Mouse (Mus musculus) CD4-positive helper T cell, adult 2 months (primary cell): Measurements from ENCODE around the gene Kdm2b.
"Not testable (repeated sequence)": the region's sequence is repeated elsewhere in the genome, so short reads cannot be mapped to it uniquely, and the experiment has no call there.

Experiments used
- DNase-seq: peaks from one replicate; pipeline ENCODE4 v3.0.0-alpha.2; 2012; ENCODE audit warnings: low read depth, missing footprints, low spot score

The Kdm2b gene

DNA sequence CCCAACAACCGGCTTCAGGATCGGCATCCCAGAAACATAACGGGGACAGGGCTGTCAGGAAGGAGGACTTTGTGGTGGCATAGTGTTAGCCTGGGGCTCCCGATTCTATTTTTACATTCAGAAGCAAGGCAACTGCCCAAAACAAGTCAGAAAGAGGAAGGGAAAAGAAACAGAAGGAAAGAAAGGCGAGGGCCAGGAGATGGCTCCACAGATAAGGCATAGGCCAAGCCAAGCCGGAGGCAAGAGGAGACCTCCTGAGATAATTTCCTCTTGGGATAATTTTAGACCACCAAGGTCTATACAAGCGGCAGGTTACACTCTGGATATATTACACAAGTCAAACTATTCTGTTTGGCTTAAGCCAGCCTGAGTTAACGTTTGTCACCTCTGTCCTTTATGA, 10.7 kb downstream of the Kdm2b start:
- DNase-seq, result no peak

DNA sequence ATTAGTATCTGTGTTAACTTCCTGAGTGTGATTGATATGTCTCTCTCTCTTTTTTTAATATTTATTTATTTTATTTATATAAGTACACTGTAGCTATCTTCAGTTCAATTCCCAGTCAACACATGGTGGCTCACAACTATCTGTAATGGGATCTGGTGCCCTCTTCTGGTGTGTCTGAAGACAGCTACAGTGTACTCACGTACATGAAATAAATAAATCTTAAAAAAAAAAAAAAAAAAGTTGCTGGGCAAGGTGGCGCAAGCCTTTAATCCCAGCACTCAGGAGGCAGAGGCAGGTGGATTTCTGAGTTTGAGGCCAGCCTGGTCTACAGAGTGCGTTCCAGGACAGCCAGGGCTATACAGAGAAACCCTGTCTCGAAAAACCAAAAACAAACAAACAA, 14.9 kb downstream of the Kdm2b start:
- not testable (repeated sequence) for DNase-seq

DNA sequence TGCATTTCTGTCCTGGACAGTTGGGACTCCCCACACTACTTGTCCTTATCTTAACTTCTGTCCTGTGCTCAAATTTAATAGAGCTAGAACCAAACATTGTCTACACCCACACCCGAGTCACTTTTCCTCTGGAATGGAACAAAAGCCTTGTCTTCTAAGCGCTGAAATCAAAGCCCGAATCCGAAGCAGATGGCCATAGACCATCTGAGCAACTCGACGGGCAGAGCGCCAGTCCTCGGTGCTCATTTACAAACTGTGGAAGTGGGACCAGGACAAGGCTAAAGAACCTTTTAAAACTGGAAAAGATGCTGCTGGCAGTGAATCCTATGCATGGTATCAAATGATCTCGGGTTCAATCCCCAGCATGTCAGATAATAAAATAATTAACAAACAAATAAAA, 17.5 kb downstream of the Kdm2b start:
- DNase-seq, result no peak

DNA sequence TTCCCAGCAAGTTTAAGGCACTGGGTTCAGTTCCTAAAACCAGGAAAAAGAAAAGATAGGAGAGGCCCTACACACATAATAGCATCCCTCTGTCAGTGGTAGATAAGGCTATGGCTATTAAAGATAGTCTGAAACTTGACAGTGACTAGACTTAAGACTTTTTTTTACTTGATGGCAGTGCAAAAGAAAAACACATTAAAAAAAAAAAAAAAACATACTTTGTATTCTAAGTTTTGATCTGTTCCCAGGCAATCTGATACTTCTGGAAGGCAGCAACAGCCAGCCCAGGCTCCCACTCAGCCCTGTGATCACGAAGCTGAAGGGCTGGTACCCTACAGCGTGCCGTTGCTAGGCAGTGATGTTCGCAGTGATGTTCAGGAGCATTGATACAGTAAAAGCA, 18.2 kb downstream of the Kdm2b start:
- DNase-seq, result no peak

DNA sequence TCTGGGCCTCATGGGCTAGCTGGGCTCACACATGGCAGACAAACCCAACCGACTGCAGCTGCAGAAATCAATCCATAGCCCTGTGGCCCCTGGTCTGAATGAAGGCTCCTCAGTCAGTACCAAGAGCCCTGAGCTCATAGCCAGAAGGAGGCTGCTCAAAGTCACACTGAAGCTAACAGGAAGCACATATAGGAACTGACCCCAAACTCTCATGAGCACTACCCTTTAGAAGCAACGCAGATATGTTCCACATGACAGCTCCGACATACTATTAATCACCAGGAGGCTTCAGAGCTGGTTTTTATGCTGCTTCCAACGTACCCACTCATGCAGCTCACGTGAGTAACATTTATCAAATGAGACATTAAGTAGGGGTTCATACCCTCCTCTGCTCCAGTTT, 19.6 kb downstream of the Kdm2b start:
- DNase-seq, result no peak

DNA sequence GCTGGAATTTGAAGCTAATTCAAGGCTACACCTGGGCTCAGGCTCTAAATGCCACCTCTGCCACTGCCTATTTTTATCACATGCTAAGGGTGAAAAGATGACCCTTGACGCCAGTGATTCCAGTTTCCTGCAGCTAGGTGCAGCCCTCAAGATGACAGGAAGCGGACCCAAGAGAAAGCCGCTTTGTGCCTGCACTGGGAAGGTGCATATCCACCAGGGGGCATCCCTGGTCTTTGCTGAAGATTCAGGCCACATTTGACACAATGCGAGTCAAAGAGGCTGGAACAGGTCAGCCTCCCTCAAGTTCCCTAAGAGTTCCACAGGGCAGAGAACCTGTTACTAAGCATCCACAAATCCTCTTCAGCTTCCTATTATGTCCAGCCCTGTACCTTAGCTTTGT, 21.3 kb downstream of the Kdm2b start:
- DNase-seq, result peak; percentile 84

DNA sequence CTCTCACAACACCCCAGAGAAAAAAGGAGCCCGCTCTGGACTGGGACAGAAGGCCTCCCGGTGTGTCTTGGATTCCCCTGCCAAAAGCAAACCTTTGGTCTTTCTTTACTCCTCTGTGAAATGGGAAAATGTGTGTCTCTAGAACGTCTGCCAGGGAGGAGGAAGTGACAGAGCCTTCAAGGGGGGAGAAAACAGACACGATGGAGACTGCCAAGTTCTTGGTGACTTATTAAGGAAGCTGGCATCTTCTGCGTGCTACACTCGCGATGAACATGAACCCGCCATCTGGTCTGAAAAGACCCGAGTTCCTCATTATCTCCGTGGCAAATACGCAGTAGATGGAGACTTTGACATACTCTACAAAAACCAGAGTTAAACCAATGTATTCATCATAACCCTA, 24.2 kb downstream of the Kdm2b start:
- no peak for DNase-seq

DNA sequence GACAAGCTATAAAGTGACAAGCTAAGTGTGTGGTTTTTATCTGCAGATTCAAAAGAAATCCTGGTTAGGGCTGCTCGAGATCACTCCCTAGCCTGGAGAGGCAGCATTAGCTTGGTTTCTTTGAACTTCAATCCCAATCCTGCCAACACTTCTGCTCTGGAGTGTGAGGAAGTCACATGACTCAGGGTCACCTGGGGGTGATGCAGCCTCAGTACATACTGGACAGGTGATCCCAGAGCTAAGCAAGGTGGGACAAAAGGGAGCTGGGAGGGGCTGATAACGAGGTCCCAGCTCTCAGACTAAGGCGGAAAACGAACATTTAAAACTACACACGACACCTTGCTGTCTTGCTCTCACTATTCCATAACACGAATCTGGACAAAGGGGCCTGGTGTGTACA, 24.8 kb downstream of the Kdm2b start:
- DNase-seq, result no peak

DNA sequence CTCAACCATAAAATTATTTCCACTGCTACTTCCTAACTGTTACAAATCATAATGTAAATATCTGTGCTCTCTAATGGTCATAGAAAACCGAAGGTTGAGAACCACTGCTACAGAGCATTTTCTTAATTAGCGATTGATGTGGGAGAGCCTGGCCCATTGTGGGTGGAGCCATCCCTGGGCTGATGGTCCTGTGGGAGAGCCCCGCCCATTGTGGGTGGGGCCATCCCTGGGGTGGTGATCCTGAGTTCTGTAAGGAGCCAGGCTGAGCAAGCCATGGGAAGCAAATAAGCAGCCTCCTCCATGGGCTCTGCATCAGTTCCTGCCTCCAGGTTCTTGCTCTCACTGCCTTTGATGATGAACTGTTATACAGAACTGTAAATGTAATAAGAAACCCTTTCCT, 27.7 kb downstream of the Kdm2b start:
- no peak for DNase-seq

DNA sequence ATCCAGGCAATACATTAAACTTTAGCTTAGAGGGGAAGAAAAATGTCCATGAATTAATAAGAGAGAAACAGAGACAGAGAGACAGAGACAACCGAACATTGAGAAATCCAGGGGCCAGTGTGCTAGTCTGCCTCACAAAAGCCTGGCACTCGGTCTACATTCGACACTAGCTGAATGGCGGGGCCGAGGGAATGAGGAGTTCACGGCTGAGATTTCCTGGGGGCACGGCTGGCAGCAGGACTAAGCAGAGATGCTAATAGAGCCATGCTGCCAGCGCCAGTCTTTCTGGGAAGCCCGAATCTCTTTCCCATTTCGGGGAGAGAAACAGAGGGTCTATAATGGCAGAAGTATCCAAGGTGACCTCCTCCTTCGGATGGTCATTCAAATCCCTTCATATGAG, 30.2 kb downstream of the Kdm2b start:
- no peak for DNase-seq

DNA sequence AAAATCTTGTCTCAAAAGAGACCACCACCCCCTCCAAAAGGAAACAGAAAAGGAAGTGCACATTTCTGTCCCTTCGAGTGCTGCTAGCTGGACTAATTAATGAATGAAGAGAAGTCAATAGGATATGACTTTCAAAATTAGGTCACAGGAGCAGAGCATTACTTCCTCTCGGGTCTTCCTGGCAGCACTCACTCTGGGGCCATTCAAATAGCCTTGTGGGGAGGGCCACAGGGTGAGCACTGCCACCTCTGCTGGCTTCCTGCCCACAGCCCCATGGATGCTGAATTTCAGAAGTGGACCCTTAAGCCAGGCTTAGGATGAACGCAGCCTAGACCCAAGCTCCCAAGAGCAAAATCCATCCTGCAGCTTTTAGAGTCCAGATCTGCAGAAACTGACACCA, 33.6 kb downstream of the Kdm2b start:
- DNase-seq, result no peak

DNA sequence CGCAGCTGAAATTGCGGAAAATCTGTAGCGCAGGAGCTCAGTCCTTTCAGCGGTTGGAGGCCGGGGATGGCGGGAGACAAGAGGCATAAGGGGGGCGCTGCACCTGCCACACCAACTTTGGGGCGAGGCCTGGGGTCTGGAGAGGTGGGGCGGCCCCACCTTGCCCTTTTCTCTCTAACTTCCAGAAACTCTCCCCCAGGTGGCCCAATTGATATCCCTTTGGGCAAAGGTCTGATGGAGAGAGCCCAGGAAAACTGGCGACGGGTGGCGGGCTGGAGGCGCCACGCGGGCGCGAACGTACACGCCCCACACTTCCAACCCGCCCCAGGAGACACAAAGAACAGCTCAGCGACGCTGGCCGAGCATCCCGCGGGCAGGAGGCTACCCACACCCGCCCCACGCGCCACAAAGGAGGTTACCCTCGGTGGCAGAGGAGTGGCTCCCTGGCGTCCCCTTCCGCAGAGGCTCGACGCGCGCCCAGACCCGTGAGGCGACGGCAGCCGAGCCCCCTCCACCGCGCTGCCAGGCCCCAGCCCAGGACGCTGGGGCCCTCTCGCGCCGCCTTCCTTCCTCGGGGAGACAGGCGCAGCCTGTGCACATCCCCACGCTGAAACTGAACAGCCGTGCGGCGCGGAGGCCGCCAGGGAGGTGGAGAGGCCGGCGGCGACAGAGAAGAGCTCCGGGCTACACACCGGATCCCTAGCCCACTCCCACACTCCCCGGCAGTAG, 37.5 kb downstream of the Kdm2b start:
- DNase-seq, result peak; percentile 68

DNA sequence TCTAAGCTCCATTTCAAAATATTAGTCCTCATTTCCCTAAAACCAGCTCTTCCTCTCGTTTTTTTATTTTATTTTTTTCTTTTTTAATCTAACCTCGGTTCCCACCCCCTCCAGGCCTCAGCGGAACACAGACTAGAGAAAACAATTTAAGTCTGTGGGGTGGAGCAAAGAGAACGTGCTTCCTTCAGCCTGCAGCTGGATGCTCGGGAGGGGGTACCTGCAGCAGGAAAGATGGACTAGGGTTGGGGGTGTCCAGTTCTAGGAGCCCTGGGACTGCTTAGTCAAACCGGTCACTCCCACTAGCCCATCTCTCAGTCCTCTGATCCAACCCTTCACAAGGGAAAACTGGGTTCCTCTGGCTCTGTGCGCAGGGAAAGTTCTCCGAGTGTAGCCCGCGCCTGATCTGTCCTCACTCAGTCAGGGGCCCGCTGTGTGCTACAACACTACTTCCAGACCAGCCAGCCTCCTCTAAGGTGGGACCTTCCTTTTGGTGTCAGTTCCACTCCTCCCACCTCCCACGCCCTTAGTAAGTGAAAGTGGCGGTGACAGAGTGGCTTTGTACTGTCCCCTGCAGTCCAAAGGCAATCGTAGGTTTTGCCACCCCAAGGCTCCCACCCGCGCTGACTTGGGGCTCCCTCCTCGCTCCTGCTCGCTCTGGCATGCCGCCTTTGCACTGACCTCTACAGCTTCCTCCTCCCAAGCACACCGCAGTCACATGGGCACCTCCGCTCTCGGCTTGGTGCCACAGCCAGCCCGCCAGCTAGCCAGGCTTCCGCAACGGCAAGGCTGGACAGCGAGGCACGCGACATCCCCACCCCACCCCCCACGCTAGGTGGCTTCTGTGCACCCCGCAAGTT, 38.3 kb downstream of the Kdm2b start:
- peak; percentile 75 for DNase-seq

DNA sequence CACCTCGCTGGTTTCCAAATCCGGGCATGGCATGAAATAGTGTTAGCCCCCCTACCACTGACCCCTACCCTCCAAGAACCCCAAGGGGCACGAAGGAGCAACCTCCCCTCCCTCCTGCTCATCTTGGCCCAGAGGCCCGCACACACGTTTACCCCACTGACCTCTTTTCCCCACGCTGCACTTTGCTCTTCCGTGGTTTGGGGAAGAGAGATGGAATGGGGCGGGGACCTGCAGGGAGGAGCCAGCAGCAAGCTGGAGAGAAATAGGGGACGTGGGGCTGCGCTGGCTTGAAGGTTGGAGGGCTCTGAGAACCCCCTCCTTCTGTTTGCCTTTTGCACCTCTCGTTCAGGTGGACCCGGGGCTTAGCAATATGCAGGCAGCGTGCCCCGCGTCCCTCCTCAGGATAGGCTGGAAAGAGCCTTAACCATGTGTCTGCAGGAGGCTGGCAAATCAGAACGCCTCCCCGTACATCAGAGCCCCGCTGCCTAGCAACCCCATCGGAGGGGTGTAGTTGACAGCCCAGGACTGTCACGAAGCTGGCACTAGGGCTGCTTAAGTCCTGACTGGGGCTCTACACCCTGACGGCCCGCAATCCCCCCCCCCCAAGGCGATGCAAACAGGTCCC, 39.2 kb downstream of the Kdm2b start:
- peak; percentile 77 for DNase-seq

DNA sequence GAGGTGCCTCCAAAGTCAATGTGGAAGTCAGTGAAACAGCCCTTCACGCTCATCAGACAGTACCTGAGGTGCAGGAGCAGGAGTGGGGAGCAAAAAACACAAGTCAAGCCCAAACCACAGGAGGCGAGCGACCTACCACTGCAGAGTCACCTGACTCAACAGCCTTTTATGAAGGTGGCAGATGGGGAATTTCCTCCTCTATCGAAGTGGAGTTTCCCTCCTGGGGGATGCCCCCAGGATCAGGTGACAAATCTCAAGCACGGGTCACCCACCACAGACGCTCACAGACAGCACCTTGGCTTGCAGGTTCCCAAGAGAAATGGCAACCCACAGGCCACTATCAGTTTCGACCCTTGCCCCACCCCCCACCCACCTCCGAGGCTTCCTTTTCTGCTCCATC, 40.5 kb downstream of the Kdm2b start:
- peak; percentile 93 for DNase-seq

DNA sequence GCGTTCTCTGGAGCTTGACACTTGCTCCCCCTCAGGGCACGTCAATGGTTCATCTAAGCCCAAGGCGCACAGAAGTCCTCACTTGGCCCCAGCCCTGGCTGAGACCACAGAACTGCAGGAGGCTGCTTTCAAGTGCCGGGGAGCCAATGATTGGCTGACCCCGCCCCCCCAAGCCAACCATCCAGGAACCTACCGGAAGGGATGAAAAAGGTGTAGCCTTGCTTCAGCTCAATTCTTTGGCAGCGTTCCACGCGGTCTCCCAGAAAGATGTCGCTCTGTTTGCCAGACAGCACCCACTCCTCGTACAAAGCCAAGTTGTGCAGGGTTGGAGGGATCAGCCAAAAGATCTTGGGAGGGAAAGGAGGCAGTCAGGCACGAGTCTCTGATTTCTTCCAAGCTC, 42.1 kb downstream of the Kdm2b start:
- peak; percentile 18 for DNase-seq

DNA sequence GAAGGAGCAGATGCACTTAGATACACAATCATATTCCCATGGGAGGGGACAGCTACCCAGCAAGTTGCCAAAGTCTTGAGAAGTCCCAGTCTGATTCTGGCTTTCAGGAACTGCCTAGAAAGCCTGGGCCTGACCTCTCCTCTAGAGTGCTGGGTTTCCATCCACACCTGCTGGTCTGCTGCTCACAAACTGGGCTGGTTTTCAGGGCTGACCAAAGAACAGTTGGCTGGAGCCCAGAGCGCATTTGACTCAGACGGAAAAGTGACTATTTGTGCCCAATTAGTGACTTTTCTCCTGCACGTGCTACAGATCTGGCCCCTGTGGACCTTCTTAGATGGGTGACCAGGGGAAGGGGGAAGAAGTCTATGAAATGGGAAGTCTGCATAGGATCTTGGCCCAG, 50.9 kb downstream of the Kdm2b start:
- no peak for DNase-seq

DNA sequence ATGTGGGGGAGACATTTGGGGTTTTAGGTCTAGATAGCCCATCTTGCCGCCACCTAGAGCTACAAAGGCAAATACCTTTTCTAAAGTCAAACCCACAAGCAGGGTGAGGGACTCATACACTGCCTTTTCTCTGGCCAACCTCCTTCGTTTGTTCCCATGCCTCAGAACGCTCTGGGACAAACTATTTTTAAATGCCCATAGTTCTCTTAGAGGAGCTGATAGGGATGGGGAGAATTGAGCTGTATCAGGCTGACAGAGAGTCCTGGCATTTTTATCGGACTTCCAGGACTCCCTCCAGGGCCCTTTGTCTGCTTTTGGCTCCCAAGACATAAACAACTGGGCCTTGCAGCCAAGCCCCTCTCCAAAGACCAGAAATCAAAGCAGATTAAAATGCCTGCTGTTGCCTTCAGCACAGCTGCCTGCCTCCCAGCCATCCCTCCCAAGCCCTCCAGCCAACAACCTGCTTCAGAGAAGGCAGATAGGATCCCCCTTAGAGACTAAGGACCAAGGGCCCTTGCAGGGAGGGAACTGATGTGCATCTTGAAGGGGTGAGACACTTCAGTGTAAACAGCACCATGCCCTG, 51.6 kb downstream of the Kdm2b start:
- no peak for DNase-seq

DNA sequence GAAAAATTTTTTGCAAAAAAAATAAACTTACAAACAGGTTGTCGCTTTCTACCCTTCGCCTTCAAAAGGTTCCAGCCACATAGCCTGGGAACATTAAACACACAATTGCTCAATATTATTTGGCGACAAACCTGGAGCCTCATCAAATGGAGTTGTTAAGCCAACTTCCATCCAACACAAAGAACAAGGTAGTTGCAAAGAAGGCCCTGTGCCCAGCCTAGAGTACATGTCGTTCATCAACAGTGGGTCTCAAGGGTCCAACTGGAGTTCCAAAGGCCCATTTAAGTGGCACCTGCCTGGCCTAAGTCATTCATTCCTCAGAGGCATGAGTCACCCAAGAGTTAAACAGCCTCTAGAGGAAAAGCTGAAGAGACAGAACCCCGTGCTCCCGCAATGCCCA, 52.6 kb downstream of the Kdm2b start:
- no peak for DNase-seq

DNA sequence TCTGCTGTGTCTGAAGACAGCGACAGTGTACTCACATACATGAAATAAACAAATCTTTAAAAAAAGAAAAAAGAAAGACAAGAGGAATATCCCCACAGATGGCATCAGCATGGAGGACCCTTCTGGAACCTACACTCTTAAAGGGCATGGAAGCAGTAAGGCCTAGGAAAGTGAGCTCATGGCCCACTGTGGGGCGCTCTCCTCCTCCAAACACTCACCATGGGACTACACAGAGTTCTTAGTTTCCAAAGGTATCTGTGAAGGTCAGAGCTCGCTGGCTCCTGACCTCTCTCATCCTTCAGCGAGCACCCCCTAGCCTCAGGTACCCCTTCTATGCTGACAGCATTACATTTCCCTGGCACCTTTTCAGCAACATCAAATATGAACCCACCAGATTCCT, 53.8 kb downstream of the Kdm2b start:
- no peak for DNase-seq

DNA sequence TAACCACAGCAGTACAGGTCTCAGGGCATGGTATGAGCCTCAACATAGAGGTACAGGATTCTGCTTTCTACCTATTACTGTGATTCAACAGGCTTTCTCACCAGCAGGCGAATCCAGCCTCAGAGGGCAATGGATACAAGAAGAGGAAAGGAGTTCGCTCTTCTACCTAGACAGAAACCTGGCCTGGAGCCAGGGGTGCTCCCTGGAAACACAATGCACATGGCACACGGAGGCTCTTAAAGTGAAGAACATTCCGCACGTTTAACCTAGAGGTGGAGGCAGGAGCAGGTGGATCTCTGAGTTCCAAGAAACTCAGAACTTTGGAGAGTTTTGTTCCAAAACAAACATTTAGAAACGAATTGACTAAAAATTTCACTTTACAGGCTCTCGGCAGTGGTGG, 58.6 kb downstream of the Kdm2b start:
- no peak for DNase-seq

DNA sequence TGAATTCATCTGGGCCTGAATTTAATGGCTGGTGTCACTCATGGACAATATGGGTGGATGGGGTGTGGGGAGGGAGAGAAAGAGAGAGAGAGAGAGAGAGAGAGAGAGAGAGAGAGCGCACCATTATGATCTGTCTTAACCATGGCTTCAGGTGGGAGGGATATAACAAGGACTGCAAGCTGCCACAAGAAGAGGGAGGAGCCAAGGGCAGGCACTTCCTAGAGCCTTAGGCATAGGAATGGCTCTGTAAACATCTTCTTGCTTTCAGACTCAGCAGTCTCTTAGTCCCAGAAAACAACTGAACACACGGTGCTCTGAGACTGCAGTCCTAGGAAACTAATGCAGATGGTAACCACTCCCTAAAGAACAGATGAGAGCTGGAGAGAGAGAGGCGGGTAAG, 61.3 kb downstream of the Kdm2b start:
- no peak for DNase-seq
